Mouse (Mus musculus): ENCODE results near the gene Nelfcd. TPM values are rescaled to one million over a fixed set of nuclear protein-coding genes. Genes with fewer than 3 reads are reported as not detected.

The Nelfcd gene
- polyA plus RNA-seq, 1 experiment from 2014 or later, result 121 TPM

DNA sequence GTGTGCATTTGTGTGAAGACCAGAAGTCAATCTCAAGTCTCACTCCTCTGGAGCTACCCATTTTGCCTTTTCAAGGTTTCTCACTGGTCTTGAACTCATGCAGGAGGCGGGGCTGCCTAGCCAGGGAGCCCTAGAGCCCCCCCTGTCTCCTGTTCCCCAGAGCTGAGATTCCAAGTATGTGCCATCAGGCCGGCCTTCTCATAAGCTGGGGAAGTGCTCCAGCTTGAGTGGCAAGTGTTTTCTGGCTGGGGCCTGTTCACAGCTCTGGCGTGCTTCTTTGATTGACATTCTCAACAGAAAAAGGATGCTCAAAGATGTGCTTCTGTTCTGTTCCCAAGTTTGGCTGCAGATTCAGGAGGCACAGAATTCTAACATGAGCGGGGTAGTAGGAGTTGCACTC, 15.2 kb upstream of the Nelfcd start:
- Histone ChIP-seq H3K27ac (replicated peaks; ENCODE audit: low read depth, low read length) (no peak overlapping the region), H3K9ac (replicated peaks; ENCODE audit: low read length) (no peak overlapping the region), H3K27me3 (ENCODE audit: control insufficient read depth, insufficient read depth, low read length) (no peaks in the 10 kb centered on the region), H3K4me3 (replicated peaks; ENCODE audit: low read depth, low read length) (no peak overlapping the region), H3K9me3 (ENCODE audit: control insufficient read depth, low read length) (no peaks in the 10 kb centered on the region), H3K4me1 (ENCODE audit: control insufficient read depth, insufficient read depth, low read length) (no peaks in the 10 kb centered on the region), H3K4me2 (ENCODE audit: low read length) (no peak overlapping the region), H3K36me3 (ENCODE audit: control insufficient read depth, insufficient read depth, low read length) (no peaks in the 10 kb centered on the region)
- ATAC-seq (ENCODE audit: low FRiP score, low TSS enrichment), result no peak
- WGBS, result 87% methylated on average over 4 of the region's 4 CpGs
- DNase-seq, result no peak

DNA sequence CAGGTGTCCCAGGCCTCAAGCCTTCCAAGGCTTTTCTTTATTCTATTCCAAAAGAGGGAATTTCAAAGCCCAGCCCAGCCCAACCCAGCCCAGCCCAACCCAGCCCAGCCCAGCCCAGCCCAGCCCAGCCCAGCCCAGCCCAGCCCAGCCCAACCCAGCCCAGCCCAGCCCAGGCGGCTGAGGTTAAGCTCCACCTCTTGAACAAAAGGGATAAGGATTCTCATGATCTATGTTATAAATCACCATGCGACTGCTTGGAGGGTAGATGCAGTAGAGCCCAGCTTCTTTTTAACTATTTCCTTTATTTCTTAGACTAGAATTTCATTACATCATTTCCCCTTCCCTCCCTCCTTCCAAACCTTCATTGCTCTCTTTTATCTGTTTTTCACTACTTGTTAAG, 5.4 kb upstream of the Nelfcd start:
- Histone ChIP-seq H3K4me2 (ENCODE audit: low read length) (no peak overlapping the region), H3K9ac (replicated peaks; ENCODE audit: low read length) (no peak overlapping the region), H3K36me3 (ENCODE audit: control insufficient read depth, insufficient read depth, low read length) (no peaks in the 10 kb centered on the region), H3K4me1 (ENCODE audit: control insufficient read depth, insufficient read depth, low read length) (no peaks in the 10 kb centered on the region), H3K4me3 (replicated peaks; ENCODE audit: low read depth, low read length) (no peak overlapping the region), H3K9me3 (ENCODE audit: control insufficient read depth, low read length) (no peaks in the 10 kb centered on the region), H3K27me3 (ENCODE audit: control insufficient read depth, insufficient read depth, low read length) (no peaks in the 10 kb centered on the region), H3K27ac (replicated peaks; ENCODE audit: low read depth, low read length) (no peak overlapping the region)
- no peak for ATAC-seq (ENCODE audit: low FRiP score, low TSS enrichment)
- DNase-seq, result no peak
- WGBS, result 60% methylated on average over 2 of the region's 2 CpGs

DNA sequence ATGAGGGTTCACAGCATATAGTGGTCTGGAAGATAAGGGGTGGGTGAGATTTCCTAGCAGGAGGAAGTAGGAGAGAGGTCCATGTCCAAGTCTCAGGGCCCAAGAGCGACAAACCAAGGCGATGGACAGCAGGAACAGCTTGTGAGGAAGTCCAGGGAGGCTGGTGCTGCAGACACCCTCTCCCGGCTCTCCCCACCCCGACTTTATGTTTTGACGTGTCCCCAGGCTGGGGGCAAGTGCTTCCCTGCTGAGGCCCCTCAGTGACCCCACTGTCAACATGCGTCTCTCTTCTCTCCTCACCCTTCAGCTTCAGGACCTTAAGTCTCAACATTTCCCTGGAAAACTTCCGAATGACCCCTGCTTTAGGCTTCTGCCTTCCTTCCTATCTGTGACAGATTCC, 2.5 kb upstream of the Nelfcd start:
- no peak for DNase-seq
- 81% methylated on average over 7 of the region's 7 CpGs for WGBS

DNA sequence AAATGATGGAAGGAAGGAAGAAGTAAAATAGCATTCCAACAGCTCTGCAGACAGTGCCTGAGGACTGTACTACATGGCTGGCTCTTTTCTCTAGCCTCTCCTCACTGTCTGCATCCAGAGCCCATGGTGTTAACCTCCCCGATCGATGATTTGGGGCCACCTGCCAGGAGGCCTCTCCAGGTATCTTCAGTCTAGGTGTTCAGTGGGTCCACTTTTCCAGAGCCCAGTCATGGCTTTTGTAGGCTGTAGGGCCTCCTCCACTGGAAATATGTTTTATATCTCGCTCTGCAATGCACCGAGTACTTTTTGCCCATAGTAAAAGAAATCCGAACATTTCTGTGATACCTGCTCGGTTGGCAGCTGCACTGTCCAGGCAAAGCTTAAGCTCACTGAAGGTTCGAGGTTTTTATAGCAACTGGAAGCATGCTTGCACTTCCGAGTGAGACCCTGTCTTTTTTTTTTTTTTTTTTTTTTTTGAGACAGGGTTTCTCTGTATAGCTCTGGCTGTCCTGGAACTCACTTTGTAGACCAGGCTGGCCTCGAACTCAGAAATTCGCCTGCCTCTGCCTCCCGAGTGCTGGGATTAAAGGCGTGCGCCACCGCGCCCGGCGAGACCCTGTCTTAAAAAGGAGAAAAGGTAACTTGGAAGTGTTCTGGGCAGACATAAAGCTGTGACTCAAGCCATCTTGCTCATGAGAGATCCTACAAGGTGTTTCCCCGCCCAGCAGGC, 438 bp upstream of the Nelfcd start:
- WGBS, result 48% methylated on average over 18 of the region's 18 CpGs
- H3K4me1 ChIP-seq (ENCODE audit: control insufficient read depth, insufficient read depth, low read length), result peaks cover 11% of the 10 kb centered on the region
- H3K4me2 ChIP-seq (ENCODE audit: low read length), result peak overlapping the region; percentile 86
- peak overlapping the region; percentile 90 for H3K4me3 ChIP-seq (replicated peaks; ENCODE audit: low read depth, low read length)
- peaks cover 4% of the 10 kb centered on the region; the same call in 1 of the 2 replicates for H3K36me3 ChIP-seq (ENCODE audit: control insufficient read depth, insufficient read depth, low read length)
- no peaks in the 10 kb centered on the region for H3K27me3 ChIP-seq (ENCODE audit: control insufficient read depth, insufficient read depth, low read length)
- DNase-seq, result no peak
- no peak overlapping the region for H3K9ac ChIP-seq (replicated peaks; ENCODE audit: low read length)
- H3K9me3 ChIP-seq (ENCODE audit: control insufficient read depth, low read length), result no peaks in the 10 kb centered on the region
- H3K27ac ChIP-seq (replicated peaks; ENCODE audit: low read depth, low read length), result no peak overlapping the region
- no peak; the same call in 1 of the 2 replicates for ATAC-seq (ENCODE audit: low FRiP score, low TSS enrichment)

More for the DNA sequence above, 2.5 kb upstream of the Nelfcd start:
- Histone ChIP-seq H3K4me2 (ENCODE audit: low read length) (no peak overlapping the region), H3K4me3 (replicated peaks; ENCODE audit: low read depth, low read length) (no peak overlapping the region), H3K27ac (replicated peaks; ENCODE audit: low read depth, low read length) (no peak overlapping the region), H3K4me1 (ENCODE audit: control insufficient read depth, insufficient read depth, low read length) (peaks cover 11% of the 10 kb centered on the region), H3K9me3 (ENCODE audit: control insufficient read depth, low read length) (no peaks in the 10 kb centered on the region), H3K36me3 (ENCODE audit: control insufficient read depth, insufficient read depth, low read length) (no peaks in the 10 kb centered on the region), H3K27me3 (ENCODE audit: control insufficient read depth, insufficient read depth, low read length) (no peaks in the 10 kb centered on the region), H3K9ac (replicated peaks; ENCODE audit: low read length) (no peak overlapping the region)
- ATAC-seq (ENCODE audit: low FRiP score, low TSS enrichment), result no peak

DNA sequence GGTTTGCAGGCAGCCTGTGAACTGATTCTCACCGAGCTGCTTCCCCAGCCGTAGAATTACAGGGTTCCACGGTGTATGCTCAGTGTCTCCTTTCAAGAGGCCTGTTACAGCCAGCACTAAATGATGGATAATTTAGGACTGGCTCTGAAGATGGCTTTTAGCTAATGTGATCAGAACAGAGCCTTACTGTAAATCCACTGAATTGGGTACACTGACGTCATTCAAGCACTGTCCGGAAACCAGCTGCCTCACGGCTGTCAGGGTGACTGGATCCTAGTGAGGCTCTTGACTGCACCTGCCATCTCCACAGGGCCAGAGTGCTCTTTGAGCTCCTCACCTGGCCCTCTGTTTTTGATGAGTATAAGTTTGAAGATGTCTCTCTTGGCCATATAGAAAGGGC, 5.5 kb downstream of the Nelfcd start:
- WGBS, result 92% methylated on average over 6 of the region's 6 CpGs
- no peak overlapping the region for H3K9ac ChIP-seq (replicated peaks; ENCODE audit: low read length)
- no peaks in the 10 kb centered on the region for H3K27me3 ChIP-seq (ENCODE audit: control insufficient read depth, insufficient read depth, low read length)
- no peaks in the 10 kb centered on the region for H3K9me3 ChIP-seq (ENCODE audit: control insufficient read depth, low read length)
- no peak overlapping the region for H3K4me2 ChIP-seq (ENCODE audit: low read length)
- H3K36me3 ChIP-seq (ENCODE audit: control insufficient read depth, insufficient read depth, low read length), result peaks cover 58% of the 10 kb centered on the region
- ATAC-seq (ENCODE audit: low FRiP score, low TSS enrichment) (no peak), DNase-seq (no peak)
- H3K4me3 ChIP-seq (replicated peaks; ENCODE audit: low read depth, low read length), result no peak overlapping the region
- H3K4me1 ChIP-seq (ENCODE audit: control insufficient read depth, insufficient read depth, low read length), result peaks cover 10% of the 10 kb centered on the region
- no peak overlapping the region for H3K27ac ChIP-seq (replicated peaks; ENCODE audit: low read depth, low read length)

DNA sequence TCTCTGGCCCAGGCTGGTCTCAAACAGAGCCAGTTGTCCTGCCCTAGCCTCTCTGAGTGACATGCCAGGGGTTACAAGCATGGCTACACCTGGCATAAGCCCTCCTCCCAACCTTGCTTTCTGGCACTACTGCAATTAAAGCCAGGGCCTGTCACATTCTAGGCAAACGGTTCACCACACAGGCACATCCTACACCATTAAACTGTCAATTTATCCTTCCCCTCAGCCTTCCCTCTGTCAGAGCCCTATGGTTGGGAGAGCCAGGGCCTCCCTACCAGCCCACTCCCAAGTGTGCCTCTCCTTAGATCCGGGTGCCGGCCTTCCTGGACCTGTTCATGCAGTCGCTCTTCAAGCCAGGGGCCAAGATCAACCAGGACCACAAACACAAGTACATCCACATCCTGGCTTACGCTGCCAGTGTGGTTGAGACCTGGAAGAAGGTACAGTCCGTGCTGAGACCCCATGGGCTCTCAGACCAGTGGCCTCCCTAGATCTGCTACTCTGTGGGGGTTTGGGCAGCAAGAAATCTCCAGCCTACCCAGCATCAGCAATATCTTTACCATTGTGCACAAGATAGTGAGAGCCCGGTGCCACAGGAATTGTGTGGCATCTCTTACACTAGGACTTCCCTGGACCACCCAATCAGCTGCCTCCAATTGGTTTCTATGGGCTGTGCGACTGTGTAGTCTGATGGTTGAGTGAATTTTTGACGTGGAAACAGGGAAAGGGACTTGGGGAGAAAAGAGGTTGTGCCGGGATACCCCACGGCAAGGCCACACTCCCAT, 8.9 kb downstream of the Nelfcd start:
- no peaks in the 10 kb centered on the region for H3K9me3 ChIP-seq (ENCODE audit: control insufficient read depth, low read length)
- 0 out of 2 replicates have a peak, but pooled peaks cover 4% of the 10 kb centered on the region for H3K4me1 ChIP-seq (ENCODE audit: control insufficient read depth, insufficient read depth, low read length)
- no peaks in the 10 kb centered on the region for H3K27me3 ChIP-seq (ENCODE audit: control insufficient read depth, insufficient read depth, low read length)
- ATAC-seq (ENCODE audit: low FRiP score, low TSS enrichment) (no peak), DNase-seq (no peak)
- H3K4me2 ChIP-seq (ENCODE audit: low read length), result no peak overlapping the region
- peaks cover 87% of the 10 kb centered on the region for H3K36me3 ChIP-seq (ENCODE audit: control insufficient read depth, insufficient read depth, low read length)
- 93% methylated on average over 11 of the region's 11 CpGs for WGBS
- no peak overlapping the region for H3K4me3 ChIP-seq (replicated peaks; ENCODE audit: low read depth, low read length)
- no peak overlapping the region for H3K27ac ChIP-seq (replicated peaks; ENCODE audit: low read depth, low read length)
- no peak overlapping the region for H3K9ac ChIP-seq (replicated peaks; ENCODE audit: low read length)

DNA sequence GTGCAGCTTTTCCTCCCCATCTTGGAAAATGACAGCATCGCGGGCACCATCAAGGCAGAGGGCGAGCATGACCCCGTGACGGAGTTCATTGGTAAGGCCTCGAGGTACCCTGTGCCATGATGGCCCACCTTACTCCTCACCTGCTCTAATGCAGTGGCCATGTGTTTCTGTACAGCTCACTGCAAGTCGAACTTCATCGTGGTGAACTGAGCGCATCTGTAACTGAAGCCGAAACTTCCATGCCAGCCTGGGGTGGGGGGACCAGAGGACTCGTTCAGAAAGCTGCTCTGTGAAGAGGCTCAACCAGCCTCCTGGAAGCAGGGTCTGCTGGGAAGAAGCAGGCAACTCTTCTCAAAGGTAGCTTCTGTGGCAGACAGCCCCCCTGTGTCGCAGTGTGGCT, 11.3 kb downstream of the Nelfcd start:
- ATAC-seq (ENCODE audit: low FRiP score, low TSS enrichment) (0 out of 2 replicates have a peak, but pooled peaks have one; percentile 7), DNase-seq (no peak)
- Histone ChIP-seq H3K9ac (replicated peaks; ENCODE audit: low read length) (no peak overlapping the region), H3K36me3 (ENCODE audit: control insufficient read depth, insufficient read depth, low read length) (peaks cover 71% of the 10 kb centered on the region), H3K4me1 (ENCODE audit: control insufficient read depth, insufficient read depth, low read length) (0 out of 2 replicates have a peak, but pooled peaks cover 4% of the 10 kb centered on the region), H3K27ac (replicated peaks; ENCODE audit: low read depth, low read length) (no peak overlapping the region), H3K4me2 (ENCODE audit: low read length) (no peak overlapping the region), H3K27me3 (ENCODE audit: control insufficient read depth, insufficient read depth, low read length) (no peaks in the 10 kb centered on the region), H3K9me3 (ENCODE audit: control insufficient read depth, low read length) (no peaks in the 10 kb centered on the region), H3K4me3 (replicated peaks; ENCODE audit: low read depth, low read length) (no peak overlapping the region)
- WGBS, result 93% methylated on average over 12 of the region's 12 CpGs

DNA sequence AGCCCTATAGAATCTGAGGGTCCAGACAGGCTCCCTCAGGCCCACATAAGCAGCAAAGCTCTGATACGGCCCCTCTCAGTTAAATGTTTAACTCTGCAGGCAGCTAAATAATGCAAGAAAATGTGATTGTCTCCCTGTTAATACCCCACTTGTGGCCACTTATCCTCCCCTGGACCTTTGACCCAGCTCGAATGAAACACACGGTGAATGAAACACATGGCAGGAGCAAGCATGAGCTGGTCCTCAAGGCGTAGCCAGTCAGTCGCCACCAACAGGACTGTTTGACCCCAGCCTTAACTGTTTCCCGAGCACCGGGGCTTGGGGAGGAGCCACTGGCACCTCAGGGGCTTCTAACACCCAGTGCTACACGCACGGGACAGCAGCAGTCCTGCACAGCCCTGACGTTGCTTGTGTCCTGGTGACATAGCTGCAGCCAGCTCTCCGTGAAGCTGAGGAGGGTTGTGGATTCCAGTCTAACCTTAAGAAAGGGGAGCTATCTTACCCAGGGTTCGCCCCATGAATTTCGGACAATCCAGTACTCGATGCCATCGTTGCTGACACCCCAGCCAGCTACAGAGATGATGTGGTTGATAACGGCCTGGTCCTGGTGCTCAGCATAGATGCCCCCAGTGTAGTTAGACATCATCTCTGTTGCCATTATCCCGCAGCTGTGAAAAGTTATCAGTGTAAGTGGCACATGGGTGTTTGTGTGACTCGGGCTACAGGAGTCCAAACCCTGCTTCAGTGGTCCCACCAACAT, 12.7 kb downstream of the Nelfcd start:
- no peak for ATAC-seq (ENCODE audit: low FRiP score, low TSS enrichment)
- WGBS, result 80% methylated on average over 18 of the region's 18 CpGs
- H3K9ac ChIP-seq (replicated peaks; ENCODE audit: low read length), result no peak overlapping the region
- H3K4me2 ChIP-seq (ENCODE audit: low read length), result no peak overlapping the region
- no peaks in the 10 kb centered on the region for H3K9me3 ChIP-seq (ENCODE audit: control insufficient read depth, low read length)
- 0 out of 2 replicates have a peak, but pooled peaks cover 4% of the 10 kb centered on the region for H3K4me1 ChIP-seq (ENCODE audit: control insufficient read depth, insufficient read depth, low read length)
- 0 out of 2 replicates have a peak overlapping the region, but pooled peaks have one; percentile 5 for H3K27ac ChIP-seq (replicated peaks; ENCODE audit: low read depth, low read length)
- H3K4me3 ChIP-seq (replicated peaks; ENCODE audit: low read depth, low read length), result no peak overlapping the region
- peaks cover 57% of the 10 kb centered on the region for H3K36me3 ChIP-seq (ENCODE audit: control insufficient read depth, insufficient read depth, low read length)
- H3K27me3 ChIP-seq (ENCODE audit: control insufficient read depth, insufficient read depth, low read length), result no peaks in the 10 kb centered on the region
- DNase-seq, result no peak
